Mouse (Mus musculus) small intestine, adult 2 months (tissue): ENCODE results near the gene Mier2. TPM values are rescaled to one million over a fixed set of nuclear protein-coding genes. Genes with fewer than 3 reads are reported as not detected.

ENCODE experiments used
- H3K27ac ChIP-seq: fragments of 200-500 bp; 2 replicates; pipeline ENCODE4 v1.5.1; 2012; ENCODE audit warnings: low read depth, low read length, control low read depth, inconsistent platforms; ENCODE audit not compliant: insufficient read depth
- H3K27me3 ChIP-seq: fragments of 200-500 bp; 2 replicates; pipeline ENCODE4 v1.6.1; 2012; ENCODE audit warnings: mild to moderate bottlenecking, moderate library complexity, low read length, inconsistent platforms; ENCODE audit not compliant: control insufficient read depth, insufficient read depth
- H3K36me3 ChIP-seq: fragments of 200-500 bp; 2 replicates; pipeline ENCODE4 v1.6.1; 2012; ENCODE audit warnings: mild to moderate bottlenecking, low read length, control low read depth, inconsistent platforms; ENCODE audit not compliant: control insufficient read depth, insufficient read depth
- H3K4me1 ChIP-seq: fragments of 200-500 bp; 2 replicates; pipeline ENCODE4 v1.6.1; 2012; ENCODE audit warnings: low read length, inconsistent platforms, mixed read lengths; ENCODE audit not compliant: control insufficient read depth, insufficient read depth, insufficient read length
- H3K4me3 ChIP-seq: fragments of 200-500 bp; 2 replicates; pipeline ENCODE4 v1.5.1; 2012; ENCODE audit warnings: low read depth, mild to moderate bottlenecking, control low read depth, inconsistent platforms, low read length, moderate library complexity
- CTCF ChIP-seq: fragments of 200-500 bp; IDR thresholded peaks from 2 replicates; pipeline ENCODE4 v1.5.1; 2012; ENCODE audit warnings: low read depth, mild to moderate bottlenecking, control low read depth, inconsistent platforms, low read length, moderate library complexity, mixed read lengths; ENCODE audit not compliant: insufficient replicate concordance, insufficient read length; ENCODE audit errors: extremely low read depth
- POLR2A ChIP-seq: fragments of 200-500 bp; IDR thresholded peaks from 2 replicates; pipeline ENCODE4 v1.6.1; 2012; ENCODE audit warnings: low read depth, mild to moderate bottlenecking, control low read depth, inconsistent platforms, low read length, moderate library complexity
- WGBS: fragments of 180-500 bp; shearing (Covaris S2); methylation state at CpG from one replicate; pipeline ENCODE4 v1.1.7; 2018; 5-methylcytosine and 5-hydroxymethylcytosine counted together
- polyA plus RNA-seq: library from polyadenylated mRNA; depleted of rRNA; stranded (reverse); fragments of >200 nt; gene quantifications from 2 replicates; pipeline ENCODE4 v1.2.3, GENCODE M21; 2012

Gene Mier2
- polyA plus RNA-seq, 1 experiment: 89.9 TPM

DNA sequence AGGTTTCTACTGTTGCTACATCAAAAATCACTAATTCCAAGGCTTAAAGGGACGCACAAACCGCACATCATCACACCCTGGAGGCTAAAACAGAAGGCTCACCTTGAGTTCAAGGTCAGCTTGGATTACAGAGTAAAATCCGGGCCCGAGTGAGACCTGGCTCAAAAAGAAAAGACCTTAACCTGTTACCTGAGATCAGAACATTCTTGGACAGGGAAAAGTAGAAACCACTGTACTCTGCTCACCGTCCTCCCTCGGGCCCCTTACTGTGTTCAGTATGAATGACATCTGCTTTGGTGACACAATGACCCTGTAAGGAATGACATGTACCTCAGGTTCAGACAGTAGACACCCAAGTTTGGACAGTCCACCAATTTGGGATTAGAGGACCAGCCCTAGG is 19.8 kb upstream of the Mier2 start:
- TF ChIP-seq POLR2A: no peak
- no peak for TF ChIP-seq CTCF
- no peak overlapping the region for H3K27ac ChIP-seq
- H3K27me3 ChIP-seq: no peaks in the 10 kb centered on the region
- no peaks in the 10 kb centered on the region for H3K36me3 ChIP-seq
- no peaks in the 10 kb centered on the region for H3K4me1 ChIP-seq
- no peak overlapping the region for H3K4me3 ChIP-seq
- 87% methylated on average over 6 of the region's 6 CpGs for WGBS

DNA sequence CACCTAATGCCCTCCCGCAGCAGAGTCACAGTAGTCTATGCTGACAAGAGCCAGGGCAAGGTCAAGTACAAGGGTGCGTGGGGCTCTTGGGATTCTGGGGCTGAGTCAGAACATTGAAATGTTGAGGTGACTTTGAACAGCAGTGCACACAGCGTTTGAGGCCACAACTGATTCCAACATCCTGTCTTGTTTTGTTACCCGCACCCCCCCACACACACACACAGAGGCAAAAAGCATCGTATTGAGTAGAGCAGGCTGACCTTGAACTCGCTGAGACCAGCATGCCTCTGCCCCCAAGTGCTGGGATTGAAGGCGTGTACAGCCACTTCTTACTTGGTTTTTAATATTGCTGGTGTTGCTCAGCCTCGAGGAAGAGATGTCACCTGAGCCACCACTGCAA is 19.4 kb upstream of the Mier2 start:
- H3K4me1 ChIP-seq: no peaks in the 10 kb centered on the region
- H3K36me3 ChIP-seq: no peaks in the 10 kb centered on the region
- no peak overlapping the region for H3K4me3 ChIP-seq
- H3K27ac ChIP-seq: no peak overlapping the region
- 66% methylated on average over 8 of the region's 8 CpGs for WGBS
- no peak for TF ChIP-seq CTCF
- H3K27me3 ChIP-seq: no peaks in the 10 kb centered on the region

DNA sequence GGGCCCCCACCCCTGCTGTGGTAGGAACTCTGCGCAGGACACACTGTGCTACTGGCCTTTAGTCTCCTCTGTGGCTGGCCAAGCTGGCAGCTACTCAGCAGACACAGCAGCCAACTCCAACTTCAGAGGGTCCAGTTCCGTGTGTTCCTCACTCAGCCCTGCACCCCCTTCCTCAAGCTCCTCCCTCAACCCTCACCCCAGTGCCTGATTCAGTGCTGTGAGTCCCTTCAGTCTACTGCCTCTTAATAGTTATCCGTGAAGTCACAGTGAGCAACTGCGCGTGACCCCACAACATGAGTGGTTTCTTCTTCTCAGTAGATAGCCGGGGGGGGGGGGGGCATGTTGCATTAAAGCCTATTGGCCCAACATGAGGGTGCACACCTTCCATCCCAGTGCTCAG is 18.6 kb upstream of the Mier2 start:
- Histone ChIP-seq H3K4me1 (no peaks in the 10 kb centered on the region), H3K27ac (no peak overlapping the region), H3K4me3 (no peak overlapping the region), H3K27me3 (no peaks in the 10 kb centered on the region), H3K36me3 (no peaks in the 10 kb centered on the region)
- TF ChIP-seq POLR2A: no peak
- TF ChIP-seq CTCF: no peak
- WGBS: 89% methylated on average over 6 of the region's 6 CpGs

DNA sequence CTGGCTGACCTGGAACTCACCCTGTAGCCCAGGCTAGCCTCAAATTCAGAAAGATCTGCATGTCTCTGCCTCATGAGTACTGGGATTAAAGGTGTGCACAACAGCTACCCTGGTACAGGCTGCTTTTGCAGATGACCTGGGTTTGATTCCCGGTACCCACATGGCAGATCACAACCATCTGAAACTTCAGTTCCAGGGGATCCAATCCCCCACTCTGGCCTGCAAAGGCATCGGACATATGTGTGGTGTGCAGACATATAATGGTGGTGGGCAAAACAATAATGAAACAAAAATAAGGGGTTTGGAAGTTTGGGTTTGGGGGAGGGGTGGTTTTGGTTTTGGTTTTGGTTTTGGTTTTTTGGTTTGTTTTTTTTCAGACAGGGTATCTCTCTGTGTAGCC is 16.3 kb upstream of the Mier2 start:
- 89% methylated on average over 2 of the region's 2 CpGs for WGBS
- Histone ChIP-seq H3K4me3 (no peak overlapping the region), H3K36me3 (no peaks in the 10 kb centered on the region), H3K27me3 (no peaks in the 10 kb centered on the region), H3K4me1 (no peaks in the 10 kb centered on the region), H3K27ac (no peak overlapping the region)
- TF ChIP-seq CTCF (no peak), POLR2A (no peak)

DNA sequence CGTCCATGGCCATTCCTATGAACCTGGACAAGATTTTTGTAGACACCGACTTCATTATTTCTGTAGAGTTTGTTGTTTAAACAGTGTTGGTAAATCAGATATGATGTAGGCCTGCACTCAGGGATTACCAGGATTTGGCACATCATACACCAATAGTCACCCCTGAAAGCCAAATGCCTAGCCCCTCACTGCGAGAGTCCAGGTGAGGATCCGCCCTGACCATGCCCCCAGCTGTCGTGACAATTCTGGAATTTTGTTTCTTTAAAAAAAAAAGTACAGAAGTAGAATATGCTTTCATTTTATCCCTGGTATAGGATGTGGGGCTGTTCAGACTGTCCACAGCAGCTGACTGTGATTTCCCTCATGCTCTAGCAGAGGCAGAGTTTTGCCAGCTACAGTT is 14.9 kb upstream of the Mier2 start:
- Histone ChIP-seq H3K4me3 (no peak overlapping the region), H3K27me3 (no peaks in the 10 kb centered on the region), H3K4me1 (no peaks in the 10 kb centered on the region), H3K27ac (no peak overlapping the region), H3K36me3 (no peaks in the 10 kb centered on the region)
- no peak for TF ChIP-seq POLR2A
- no peak for TF ChIP-seq CTCF
- WGBS: 86% methylated on average over 5 of the region's 5 CpGs

DNA sequence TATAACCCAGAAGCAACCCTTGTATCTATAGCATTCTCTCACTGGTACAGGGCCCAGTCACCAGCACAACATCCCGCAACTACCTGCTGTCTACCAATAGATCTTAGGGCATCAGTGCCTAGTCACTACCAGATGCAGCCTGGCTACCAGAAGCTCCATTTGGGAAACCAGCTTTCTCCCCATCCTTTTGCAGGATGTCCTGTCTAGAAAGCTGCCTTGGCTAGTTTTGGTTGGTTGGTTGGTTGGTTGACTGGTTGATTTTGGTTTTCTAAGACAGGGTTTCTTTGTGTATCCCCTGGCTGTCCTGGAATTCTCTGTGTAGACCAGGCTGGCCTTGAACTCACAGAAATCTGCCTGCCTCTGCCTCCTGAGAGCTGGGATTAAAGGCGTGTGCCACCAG is 4.7 kb upstream of the Mier2 start:
- no peak overlapping the region for H3K4me3 ChIP-seq
- TF ChIP-seq CTCF (no peak), POLR2A (no peak)
- WGBS: 82% methylated on average over 2 of the region's 2 CpGs
- H3K27me3 ChIP-seq: no peaks in the 10 kb centered on the region
- H3K4me1 ChIP-seq: peaks cover 4% of the 10 kb centered on the region; the same call in 1 of the 2 replicates
- H3K27ac ChIP-seq: no peak overlapping the region
- H3K36me3 ChIP-seq: no peaks in the 10 kb centered on the region

DNA sequence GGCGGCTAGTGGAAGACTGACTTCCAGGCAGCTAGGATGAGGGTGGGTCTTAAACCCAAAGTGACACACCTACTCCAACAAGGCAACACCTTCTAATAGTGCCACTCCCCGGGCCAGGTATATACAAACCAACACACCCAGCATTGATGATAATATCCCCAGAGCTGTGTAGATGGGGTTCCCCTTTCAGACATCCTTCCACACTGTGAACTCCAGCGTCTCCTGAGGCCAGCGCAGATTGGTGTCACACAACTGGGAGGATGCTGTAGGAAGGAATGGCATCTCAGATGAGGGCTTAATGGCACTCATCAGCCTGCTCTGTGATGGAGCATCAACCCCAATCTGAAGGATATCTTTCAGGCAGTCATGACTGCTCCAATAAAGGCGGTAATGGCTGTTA is 2.5 kb upstream of the Mier2 start:
- H3K4me3 ChIP-seq: no peak overlapping the region
- H3K27ac ChIP-seq: no peak overlapping the region
- WGBS: 85% methylated on average over 5 of the region's 5 CpGs

DNA sequence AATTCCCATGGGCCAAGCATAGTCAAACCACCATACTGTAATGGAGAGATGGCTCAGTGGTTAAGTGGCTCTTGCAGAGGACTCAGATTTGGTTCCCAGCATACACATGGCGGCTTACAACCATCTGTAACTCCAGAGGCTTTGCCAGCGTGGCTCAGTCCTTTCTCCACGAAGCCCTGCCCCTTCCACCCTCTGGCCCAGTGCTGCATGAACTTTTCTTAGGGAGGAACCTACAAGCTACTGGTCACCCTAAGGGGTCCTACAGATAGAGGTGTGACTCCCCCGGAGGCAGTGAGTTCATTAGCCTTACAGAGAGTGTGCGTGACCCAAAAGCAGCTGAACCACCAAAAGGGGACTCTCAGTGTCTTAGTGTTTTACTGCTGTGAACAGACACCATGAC is 2.0 kb upstream of the Mier2 start:
- TF ChIP-seq POLR2A (no peak), CTCF (no peak)
- Histone ChIP-seq H3K36me3 (no peaks in the 10 kb centered on the region), H3K4me3 (no peak overlapping the region), H3K27ac (no peak overlapping the region), H3K27me3 (no peaks in the 10 kb centered on the region), H3K4me1 (peaks cover 16% of the 10 kb centered on the region)
- WGBS: 91% methylated on average over 5 of the region's 5 CpGs

More for the DNA sequence above, 2.5 kb upstream of the Mier2 start:
- Histone ChIP-seq H3K4me1 (peaks cover 16% of the 10 kb centered on the region), H3K27me3 (no peaks in the 10 kb centered on the region), H3K36me3 (no peaks in the 10 kb centered on the region)
- TF ChIP-seq POLR2A: no peak
- no peak for TF ChIP-seq CTCF
